Mouse (Mus musculus) kidney, adult 9 months (tissue): ENCODE data around the gene Vmn1r175.
"Not testable (repeated sequence)": the region's sequence is repeated elsewhere in the genome, so short reads cannot be mapped to it uniquely, and the experiment has no call there.

Source experiments
- DNase-seq: peaks from one replicate; pipeline ENCODE4 v3.0.0; 2022

Vmn1r175 gene

DNA sequence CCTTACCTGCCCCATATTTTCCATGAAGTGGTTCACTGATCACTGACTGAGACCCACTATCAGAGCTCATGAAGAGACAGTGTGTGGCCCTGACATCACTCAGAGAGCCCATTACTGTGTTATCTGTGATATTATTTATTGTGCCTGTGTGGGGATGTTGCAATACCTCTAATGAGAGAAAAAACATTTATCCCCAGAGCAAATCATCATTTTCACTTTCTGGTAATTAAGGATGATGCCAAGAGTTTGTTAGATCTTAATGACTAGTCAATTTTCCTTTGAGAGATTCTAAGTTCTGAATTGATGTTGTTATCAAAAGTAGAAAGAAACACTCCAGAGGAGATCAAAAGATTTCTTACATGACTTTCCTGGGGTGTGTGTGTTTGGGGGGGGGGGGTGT, at the start of gene Vmn1r175:
Vmn1r175 (minus strand) TSS at position 101 of the 400 bp plus-strand sequence.
- not testable (repeated sequence) for DNase-seq

DNA sequence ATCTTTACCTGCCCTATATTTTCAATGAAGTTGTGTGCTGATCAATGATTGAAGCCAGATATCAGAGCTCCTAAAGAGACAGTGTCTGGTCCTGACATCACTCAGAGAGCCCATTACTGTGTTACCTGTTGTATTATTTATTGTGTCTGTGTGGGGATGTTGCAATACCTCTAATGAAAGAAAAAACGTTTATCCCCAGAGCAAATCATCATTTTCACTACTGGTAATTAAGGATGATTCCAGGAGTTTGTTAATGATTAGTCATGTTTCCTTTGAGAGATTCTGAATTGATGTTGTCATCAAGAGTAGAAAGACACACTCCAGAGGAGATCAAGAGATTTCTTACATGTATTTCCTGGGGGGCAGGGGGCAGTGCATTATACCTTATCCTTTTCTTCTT, 26.8 kb upstream of the Vmn1r175 start, which contains the start of gene Vmn1r176:
Vmn1r176 (minus strand) TSS at position 101 of the 400 bp plus-strand sequence.
- not testable (repeated sequence) for DNase-seq

DNA sequence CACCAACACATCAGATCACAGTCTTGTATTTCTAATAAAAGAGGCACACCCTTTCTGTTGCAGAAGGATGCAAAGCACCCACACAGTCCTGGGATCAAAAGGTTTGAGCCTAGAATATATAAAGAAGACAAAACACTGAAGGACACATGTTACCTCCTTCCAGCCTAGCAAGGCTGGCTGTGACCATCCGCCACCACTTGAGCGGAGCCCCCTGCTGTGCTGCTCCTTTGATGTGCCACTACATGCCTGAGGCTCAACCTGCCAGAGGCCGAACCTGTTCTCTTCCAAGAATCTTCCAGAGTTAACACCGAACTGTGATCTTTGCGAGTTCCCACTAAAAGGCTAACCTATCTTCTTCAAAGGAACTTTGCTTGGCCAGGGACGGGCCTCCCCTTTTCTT, 25.9 kb downstream of the Vmn1r175 start:
- DNase-seq: no peak
